Mouse (Mus musculus): Measurements from ENCODE around the gene Rreb1.

Rreb1 gene

DNA sequence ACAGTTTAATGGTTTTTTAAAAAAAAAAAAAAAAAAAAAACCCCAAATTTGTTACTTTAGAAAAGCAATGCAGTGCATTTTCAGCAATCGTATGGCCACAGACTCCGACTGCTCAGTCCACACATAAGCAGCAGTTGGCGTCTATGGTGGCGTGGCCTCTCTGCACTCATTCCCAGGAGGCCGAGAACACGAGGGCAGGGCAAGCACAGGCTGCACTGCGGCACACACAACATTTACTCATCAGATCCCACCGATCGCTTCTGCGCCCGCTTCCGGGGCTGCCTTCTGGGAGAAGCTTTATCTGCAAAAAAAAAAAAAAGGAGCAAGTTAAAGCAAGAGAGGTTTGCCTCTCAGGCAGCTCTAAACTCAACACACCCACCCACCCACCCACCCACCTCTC is 201.3 kb downstream of the Rreb1 start:
- DNase-seq (ENCODE audit: low spot score in 2 of 2) = no peak

DNA sequence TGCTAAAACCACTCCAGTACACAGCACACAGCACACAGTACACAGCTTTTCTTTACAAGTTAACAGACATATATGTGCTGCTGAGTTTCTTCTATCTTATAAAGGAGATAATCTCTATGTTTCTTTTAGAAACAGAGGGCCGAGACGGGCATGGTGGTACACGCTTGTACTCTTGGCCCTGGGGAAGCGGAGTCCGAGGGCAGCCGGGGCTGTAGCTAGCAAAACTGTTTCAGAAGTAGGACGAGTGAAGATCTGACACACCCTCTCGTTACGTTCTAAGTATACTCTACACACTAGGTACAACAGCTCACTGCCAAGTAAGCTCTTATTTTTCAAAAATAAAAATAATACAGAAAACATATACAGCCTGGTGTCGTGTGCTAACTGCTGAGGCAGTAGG is 202.1 kb downstream of the Rreb1 start:
- no peak for DNase-seq (ENCODE audit: low spot score in 2 of 2)

DNA sequence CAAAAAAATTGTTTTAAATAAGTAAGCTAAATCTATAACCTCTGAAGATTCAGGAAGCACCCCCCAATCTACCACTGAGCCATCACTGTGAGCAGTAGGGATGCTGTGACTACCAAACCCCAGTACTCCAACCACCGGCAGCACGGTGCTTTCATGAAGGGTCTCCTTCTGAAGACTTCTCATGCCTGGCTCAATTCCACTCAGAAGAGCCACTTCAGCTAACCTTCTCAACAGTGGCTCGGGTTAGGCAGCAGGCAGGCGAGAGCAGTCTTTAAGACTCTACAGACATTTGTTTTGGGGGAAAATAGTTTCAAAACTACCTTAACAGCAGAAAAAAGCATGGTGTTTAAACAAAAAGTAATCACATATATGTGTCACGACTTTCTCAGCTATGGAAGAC is 202.9 kb downstream of the Rreb1 start:
- DNase-seq (ENCODE audit: low spot score in 2 of 2) = no peak

DNA sequence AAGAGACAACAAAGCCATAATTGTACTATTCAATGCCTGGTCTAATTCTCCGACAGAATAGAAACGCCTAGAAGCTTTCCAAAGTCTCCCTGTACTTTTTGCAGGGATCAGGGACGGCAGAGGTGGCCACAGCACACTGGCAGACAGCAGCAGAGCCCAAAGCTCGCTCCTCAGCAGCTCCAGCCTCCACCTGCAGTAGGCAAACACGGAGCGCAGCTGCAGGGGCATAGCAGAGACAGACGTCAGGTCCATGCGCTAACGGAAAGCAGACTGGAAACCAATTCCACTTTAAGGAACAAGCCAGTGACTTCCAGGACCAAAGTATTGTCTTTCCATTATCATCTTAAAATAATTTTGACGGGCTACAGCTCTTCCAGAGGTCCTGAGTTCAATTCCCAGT is 208.0 kb downstream of the Rreb1 start:
- DNase-seq (ENCODE audit: low spot score in 2 of 2) = no peak

DNA sequence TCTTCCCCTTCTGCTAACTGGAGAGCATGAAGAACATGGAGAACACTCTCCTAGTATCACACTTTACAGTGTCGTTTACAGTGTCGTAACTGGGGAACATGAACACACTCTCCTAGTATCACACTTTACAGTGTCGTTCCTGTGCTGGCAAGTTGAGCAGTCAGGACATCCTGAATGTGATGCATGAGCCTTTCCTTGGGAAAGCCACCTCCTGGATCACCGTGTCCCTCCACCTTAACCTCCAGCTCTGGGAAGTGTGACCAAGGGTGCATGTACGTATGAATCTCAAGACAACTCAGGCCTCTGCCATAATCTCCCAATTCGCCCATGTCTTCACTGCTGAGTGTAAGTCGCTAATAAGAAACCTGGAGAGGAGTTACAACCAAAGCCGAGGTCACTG is 211.5 kb downstream of the Rreb1 start:
- no peak for DNase-seq (ENCODE audit: low spot score in 2 of 2)

DNA sequence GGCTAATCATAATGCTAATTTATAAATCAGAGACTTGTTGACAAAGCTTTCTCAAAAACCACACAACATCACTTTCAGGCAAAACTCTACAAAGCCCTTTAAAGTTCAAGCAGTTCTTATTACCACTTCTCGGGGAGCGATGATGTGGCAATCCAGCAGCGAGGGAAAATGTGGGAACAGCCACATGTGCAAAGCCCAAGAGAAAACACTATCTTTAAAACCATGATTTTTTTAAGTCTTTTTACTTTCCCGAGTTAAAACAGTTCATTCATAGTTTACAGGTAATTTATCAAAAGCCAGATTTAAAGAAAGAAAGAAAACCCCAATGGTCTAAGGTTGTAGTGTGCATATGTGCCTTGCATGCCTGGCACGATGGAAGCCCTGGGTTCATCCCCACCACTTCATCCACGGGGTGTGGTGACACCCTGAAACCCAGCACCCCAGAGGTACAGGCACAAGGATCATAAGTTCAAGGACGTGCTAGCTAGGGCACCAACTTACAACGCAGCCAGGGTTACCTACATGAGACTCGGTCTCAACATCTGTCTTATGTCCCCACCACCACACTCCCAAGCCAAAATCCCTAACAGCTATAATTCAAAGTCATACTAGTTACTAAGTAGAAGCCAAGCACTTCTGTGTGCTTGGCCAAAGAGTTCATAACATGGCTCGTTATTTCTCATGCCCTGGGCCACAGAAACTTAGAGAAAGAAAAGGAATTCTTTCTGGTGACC is 214.6 kb downstream of the Rreb1 start:
- DNase-seq (ENCODE audit: low spot score in 2 of 2) = no peak

DNA sequence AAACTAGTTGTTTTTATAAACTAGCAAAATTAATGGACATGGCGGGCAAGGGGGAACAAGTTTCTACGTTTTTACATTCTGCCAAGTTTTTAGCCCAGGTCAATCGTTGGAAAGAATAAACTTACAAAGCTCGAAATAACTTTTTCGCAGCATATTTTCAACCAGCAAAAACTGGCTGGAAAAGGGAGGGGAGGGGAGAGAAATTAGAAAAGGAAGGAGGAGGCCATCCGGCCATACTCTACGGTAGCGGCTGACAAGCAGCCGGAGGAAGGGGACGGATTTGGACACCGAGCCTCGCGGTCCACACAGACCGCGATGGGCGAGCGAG is 215.1 kb downstream of the Rreb1 start:
- DNase-seq (ENCODE audit: low spot score in 2 of 2) = no peak

DNA sequence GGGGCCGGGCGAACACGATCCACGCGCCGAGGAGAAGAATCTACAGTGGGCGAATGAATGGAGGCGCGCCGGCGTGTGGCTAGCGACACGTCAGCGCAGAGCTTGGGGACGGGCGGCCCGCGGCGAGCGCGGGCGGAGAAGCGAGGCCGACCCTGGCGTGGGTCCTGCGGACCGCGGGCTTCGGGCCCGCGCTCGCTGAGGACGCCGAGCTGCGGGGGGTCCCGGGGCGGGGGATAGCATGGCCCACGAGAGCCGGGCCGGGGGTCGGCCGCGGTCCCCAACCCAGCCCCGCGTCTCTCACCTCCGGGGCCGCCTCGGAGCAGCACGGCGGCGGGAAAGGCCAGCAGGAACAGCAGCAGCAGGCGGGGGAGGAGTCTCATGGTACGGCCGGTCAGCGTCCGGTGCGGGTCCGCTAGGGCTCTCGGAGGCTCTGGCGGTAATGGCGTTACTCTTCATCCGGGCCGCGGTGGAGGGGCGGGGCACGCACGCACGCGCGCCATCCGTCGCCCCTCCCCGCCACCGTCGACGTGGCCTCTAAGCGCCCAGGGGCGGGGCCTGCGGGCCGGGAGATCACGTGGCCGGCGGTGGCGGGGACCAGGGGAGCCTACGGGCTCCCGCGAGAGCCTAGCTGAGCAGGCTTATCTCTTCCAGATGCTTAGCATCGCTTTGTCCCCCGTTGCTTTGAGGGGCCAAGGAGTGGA is 215.7 kb downstream of the Rreb1 start, which contains the start of gene Ssr1:
Gene Ssr1 (minus strand): TSS at position 514 of the 701 bp plus-strand sequence.
- peak; percentile 92 to 95 for DNase-seq (ENCODE audit: low spot score in 2 of 2)

DNA sequence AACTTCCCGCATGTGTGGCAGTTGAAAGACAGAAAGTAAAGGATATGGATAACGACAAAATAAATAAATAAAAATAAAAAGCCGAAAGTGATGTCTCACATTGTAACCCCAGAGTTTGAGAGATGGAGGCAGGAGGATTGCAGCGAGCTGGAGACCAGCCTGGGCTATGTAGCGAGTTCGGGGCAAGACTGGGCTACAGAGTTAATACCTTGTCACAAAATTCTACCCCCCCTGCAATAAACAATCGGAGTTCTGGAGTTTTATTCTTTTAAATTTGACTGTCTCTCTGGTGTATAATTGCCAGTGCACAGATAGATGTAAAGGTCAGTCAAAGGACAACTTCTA is 216.2 kb downstream of the Rreb1 start:
- no peak for DNase-seq (ENCODE audit: low spot score in 2 of 2)

DNA sequence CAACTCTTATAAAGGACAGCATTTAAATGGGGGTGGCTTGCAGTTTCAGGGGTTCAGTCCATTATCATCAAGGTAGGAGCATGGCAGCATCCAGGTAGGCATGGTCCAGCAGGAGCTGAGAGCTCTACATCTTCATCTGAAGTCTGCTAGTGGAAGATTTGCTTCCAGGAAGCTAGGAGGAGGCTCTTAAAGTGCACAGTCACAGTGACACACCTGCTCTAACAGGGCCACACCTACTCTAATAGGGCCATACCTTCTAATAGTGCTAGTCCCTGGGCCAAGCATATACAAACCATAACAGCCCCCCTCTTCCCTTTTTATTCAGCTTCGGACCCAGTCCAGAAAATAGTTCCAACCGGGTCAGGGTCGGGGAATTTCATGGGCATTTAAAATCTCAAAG is 221.5 kb downstream of the Rreb1 start:
- DNase-seq (ENCODE audit: low spot score in 2 of 2) = no peak
